Mouse (Mus musculus): ENCODE results near the gene Abl2.

Abl2 gene

DNA sequence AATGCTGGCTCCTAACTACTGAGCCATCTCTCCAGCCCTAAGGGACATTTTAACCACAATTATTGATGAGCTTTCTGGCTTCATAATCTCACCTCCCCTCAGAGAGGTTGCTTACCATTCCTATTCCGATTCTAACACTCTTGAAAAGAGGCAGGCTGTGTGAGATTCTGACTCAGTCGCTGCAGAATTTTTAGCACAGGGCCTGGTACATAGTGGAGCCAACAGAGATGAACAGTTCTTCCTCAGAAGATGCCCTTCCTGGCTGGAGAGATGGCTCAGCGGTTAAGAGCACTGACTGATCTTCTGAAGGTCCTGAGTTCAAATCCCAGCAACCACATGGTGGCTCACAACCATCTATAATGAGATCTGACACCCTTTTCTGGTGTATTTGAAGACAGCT lies 113.3 kb downstream of the Abl2 start:
- no peak for DNase-seq (ENCODE audit: low spot score)

DNA sequence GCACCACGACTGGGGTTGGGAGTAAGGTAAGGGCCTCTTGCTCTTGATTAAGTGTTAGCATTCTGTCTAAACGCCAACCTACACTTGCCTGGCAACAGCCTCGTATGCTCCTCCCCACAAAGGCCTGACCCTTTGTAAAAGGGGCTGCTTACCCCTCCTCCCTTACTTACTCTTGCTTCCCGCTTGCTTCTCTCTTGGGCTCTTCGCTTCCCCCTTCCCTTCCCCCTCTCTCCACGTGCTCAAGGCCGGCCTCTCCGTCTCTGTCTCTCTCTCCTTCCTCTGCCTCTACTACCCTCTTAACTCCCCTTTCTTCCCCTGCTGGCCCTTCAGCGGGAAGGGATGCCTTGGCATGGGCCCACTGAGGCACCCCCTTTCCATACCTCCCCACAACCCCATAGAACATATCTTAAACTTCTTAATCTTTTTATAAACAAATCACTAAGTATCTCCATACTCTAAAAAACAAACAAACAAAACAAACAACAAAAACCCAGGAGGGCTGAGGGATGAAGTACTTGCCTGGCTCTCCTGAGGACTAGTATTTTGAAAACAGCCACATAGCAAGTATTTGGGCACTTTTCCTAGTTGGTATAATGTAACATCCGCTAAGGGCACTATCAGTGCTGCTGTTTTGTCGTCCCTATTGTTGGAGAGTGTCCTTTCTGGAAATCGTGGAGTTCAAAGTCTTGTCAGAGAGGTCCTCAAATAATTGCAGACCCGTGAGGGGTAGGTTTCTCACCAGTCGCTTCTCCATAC lies 114.3 kb downstream of the Abl2 start:
- no peak for DNase-seq (ENCODE audit: low spot score)

DNA sequence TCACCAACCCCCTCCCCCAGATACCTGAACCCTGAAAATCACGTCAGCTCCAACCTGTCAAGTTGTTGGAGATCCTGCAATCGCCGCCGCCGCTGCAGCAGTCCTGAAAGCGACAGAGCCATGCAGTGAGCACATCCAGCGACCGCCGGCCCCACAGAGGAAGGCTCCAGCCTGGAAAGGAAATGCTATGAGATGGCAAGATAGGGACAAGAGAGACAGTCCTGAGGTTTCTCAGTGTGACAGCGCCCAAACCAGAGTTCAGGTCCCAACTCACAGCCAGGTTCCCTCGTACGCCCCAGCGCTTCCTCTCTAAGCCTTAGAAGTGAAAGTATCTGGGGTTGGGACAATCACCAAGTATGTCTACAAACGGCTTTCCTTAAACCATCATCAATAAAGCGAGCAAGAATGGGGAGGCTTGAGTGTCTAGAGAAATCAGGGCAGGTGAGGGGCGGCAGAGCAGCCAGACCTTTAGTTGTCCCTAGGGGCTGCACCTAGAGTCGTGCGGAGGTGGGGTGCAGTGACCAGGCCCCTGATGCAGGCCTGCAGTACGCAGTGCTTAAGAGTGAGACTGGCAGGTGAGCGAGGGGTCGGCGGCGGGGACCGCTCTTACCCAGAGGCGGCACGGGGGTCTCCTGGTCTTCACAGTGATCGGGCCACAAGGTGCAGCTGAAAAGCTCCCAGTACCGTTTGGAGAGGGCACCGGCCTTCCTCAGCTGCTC lies 115.0 kb downstream of the Abl2 start:
- no peak for DNase-seq (ENCODE audit: low spot score)

DNA sequence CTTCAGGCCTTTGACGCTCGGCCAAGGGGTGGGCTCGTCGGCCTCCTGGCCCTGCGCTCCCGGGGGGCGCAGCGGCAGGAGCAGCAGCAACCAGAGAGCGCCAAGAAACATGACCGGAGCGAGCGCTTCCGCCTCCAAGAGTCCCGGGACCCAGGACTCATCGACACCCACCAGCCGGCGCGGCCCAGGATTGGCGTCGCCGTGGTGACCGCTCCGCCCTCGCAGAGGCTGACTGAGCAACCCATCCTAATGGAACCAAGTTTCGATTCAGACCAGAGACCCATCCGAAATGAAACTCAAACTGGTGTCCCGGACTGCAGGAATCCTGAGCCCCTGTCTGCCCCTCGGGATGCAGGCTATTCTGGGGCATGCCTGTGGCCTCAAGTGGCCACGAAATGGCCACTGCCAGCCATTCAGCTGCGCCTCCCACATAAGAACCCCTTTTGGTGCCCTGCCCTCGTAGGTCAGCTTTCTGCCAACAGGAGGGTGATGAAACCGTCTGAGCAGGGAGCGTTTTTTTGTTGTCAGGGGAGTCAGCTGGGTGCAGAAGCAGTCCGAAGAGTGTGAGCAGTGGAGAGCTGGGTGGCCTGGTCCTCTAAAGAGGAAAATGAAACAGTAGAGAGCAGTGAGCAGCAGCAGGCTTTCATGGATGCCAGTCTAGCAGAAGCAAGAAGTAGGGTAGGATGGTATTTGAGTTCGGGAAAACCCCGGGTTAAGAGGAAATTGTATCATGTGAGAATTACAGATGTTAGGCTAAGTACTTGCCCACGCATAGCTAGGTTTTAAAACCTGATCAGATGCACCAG lies 115.8 kb downstream of the Abl2 start, which contains the start of gene Tor3a:
Tor3a (minus strand) TSS at position 162 of the 806 bp plus-strand sequence.
- DNase-seq (ENCODE audit: low spot score) = peak; percentile 75

DNA sequence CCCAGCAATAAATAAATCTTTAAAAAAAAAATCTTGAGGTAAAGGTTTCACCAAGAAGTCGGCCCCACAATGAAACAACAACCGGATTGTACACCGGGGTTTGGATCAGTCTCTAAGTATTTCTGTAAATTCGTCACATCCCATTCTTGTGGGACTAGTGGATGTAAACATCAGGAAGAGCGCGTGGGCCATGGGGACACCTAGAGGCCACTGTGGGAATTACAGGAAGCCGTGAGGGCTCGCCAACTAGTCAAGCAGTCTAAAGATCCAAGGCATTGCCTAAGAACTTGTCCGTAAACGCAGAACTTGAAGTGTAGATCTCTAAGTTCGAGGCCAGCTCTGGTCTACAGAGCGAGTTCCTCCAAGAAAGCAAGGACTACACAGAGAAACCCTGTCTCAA lies 117.6 kb downstream of the Abl2 start:
- DNase-seq (ENCODE audit: low spot score) = no peak

DNA sequence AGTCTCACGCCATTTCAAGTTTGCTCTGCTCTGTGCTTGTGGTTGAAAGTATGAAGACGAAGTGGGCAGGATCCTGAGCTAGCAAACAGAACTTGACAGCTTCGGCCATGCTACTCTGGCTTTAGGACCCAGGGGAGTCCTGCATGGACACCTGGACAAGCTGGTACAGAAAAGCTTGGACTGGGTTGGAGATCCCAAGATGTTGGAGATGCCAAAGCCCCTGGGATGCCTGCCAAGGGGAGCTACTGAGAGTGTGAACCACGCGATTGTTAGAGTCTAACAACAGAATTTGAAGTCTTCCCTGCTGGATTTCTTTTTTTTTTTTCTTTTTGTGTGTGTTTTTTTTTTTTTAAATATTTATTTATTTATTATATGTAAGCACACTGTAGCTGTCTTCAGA lies 118.0 kb downstream of the Abl2 start:
- no peak for DNase-seq (ENCODE audit: low spot score)

DNA sequence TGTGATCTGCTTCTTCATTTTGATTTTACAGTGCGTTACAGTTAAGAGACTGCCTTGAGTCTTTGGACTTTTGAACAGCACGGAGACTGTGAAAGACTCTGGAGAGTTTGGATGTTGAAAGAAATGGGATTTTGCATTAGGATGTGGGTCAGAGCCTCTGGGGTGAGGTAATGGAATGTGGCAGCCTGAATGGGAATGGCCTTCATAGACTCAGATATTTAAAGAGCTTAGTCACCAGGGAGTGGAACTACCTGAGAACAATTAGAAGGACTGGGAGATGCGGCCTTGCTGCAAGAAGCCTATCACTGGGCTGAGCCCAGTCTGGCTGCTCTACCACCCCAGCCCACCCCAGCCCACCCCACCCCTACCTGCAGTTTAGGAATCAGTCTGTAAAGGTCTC lies 118.6 kb downstream of the Abl2 start:
- no peak for DNase-seq (ENCODE audit: low spot score)

DNA sequence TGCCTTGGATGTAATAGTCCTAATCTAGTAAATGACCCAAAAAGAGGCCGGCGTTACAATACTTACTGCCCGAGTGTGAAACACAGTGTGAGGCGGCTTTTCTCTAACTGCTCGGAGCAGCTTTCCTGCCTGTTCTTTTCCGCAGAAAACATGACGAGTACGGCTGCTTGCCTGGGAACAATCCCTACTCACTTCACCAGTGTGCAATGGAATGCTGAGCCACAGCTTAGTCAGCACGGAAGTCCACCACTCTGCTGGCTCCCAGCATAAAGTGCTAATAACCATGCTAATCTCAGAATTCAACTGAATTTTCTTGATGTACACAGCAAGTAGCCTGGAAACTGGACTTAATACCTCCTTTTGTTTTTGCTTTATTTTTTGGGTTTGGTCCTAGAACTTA lies 121.0 kb downstream of the Abl2 start:
- DNase-seq (ENCODE audit: low spot score) = no peak

DNA sequence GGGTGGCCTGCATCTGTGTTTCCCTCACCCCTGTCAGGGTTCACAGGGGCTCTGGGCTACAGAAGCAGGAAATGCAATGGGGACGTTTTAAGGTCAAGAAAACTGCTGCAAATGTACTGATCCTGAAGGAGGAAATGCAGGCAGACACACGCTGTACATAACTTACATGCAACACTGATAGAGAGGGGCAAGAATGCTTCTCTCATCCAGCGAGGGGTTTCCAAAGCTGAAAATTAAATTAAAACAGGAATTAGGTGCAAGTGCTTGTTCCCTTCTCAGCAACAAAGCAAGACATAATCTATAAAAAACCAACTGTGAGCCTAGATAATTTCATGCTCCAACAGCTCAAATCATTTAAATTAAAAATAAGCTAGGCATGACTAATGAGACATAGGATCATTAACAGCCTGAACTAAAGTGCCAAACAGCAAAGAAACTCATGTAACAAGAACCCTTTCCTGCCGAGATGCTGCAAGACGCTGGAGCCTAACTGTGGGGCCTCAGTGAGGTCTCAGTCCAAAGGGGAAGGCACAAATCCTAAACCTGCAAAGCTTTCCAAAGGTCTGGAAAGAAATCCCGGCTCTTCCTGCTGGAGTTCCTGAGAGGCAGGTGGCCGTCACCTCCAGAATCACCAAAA lies 127.6 kb downstream of the Abl2 start:
- DNase-seq (ENCODE audit: low spot score) = no peak

Measured in ovary, adult 18-20 months (tissue).